ENCODE assay signal across 31 mouse cellular contexts in genomic region chr3:121628245-121628644, GRCm38 (mm10). TPM values are rescaled to one million over a fixed set of nuclear protein-coding genes. Genes with fewer than 3 reads are reported as not detected.
"Had no signal": no experiment of that assay in that cellular context is flagged by ENCODE, and none has a peak within 500 bp of the region (broad histone marks: within the 10 kb centered on the region; RNA-seq: fewer than 3 reads in every experiment).

No protein-coding gene starts in this region.

- H3K27ac ChIP-seq: heart, embryonic 13.5 days; heart, embryonic 15.5 days; hindbrain, embryonic 13.5 days; hindbrain, embryonic 15.5 days; hindbrain, postnatal 0 days; kidney, embryonic 15.5 days; limb, embryonic 13.5 days; limb, embryonic 15.5 days; liver, embryonic 12.5 days; liver, embryonic 14.5 days had no signal

- H3K4me1 ChIP-seq: heart, embryonic 13.5 days; heart, embryonic 15.5 days; hindbrain, embryonic 13.5 days; hindbrain, embryonic 15.5 days; limb, embryonic 13.5 days; limb, embryonic 15.5 days; liver, embryonic 12.5 days had no signal

- H3K4me3 ChIP-seq: heart, embryonic 13.5 days; heart, embryonic 15.5 days; hindbrain, embryonic 13.5 days; hindbrain, embryonic 15.5 days; kidney, embryonic 15.5 days; limb, embryonic 13.5 days; limb, embryonic 15.5 days; liver, embryonic 12.5 days had no signal

- H3K27me3 ChIP-seq: heart, embryonic 15.5 days; hindbrain, embryonic 13.5 days; hindbrain, embryonic 15.5 days; kidney, embryonic 15.5 days; limb, embryonic 15.5 days had no signal

- ATAC-seq: hindbrain, postnatal 0 days; intestine, embryonic 16.5 days; liver, embryonic 12.5 days had no signal

- H3K9me3 ChIP-seq: heart, embryonic 13.5 days; heart, embryonic 15.5 days; hindbrain, embryonic 13.5 days; hindbrain, embryonic 15.5 days; kidney, embryonic 15.5 days; limb, embryonic 13.5 days; limb, embryonic 15.5 days; liver, embryonic 12.5 days had no signal

- DNase-seq: gastrocnemius, postnatal 14 days; gastrocnemius, postnatal 36 days; heart, adult 18-20 months; heart, postnatal 14 days; heart, postnatal 36 days; kidney, adult 11 months; kidney, adult 2 months; kidney, adult 9 months; kidney, postnatal 10 days; kidney, postnatal 36 days; layer of hippocampus, adult 9-11 months; layer of hippocampus, postnatal 36 days had no signal

- H3K4me2 ChIP-seq: heart, embryonic 11.5 days; heart, embryonic 13.5 days; heart, embryonic 15.5 days; hindbrain, embryonic 13.5 days; hindbrain, embryonic 15.5 days; kidney, embryonic 15.5 days; limb, embryonic 13.5 days; limb, embryonic 15.5 days; liver, embryonic 12.5 days had no signal

- H3K36me3 ChIP-seq: heart, embryonic 13.5 days; heart, embryonic 15.5 days; hindbrain, embryonic 13.5 days; hindbrain, embryonic 15.5 days; kidney, embryonic 15.5 days; limb, embryonic 13.5 days; limb, embryonic 15.5 days; liver, embryonic 12.5 days had no signal

RNA-seq across cellular contexts. Expression of gene 4930432M17Rik, which starts 42.3 kb away (rescaled TPM):
- polyA plus RNA-seq: gonadal fat pad, adult 2 months; heart, embryonic 11.5 days; heart, embryonic 13.5 days; heart, embryonic 15.5 days; heart, postnatal 0 days; hindbrain, embryonic 11.5 days; hindbrain, embryonic 13.5 days; hindbrain, embryonic 15.5 days; hindbrain, postnatal 0 days; intestine, embryonic 14.5 days; intestine, embryonic 16.5 days; kidney, adult 2 months; kidney, embryonic 15.5 days; large intestine, adult 2 months; limb, embryonic 11.5 days; limb, embryonic 13.5 days; limb, embryonic 15.5 days; liver, adult 2 months; liver, embryonic 12.5 days; liver, embryonic 14.5 days had no signal
